In the genomic region with DNA sequence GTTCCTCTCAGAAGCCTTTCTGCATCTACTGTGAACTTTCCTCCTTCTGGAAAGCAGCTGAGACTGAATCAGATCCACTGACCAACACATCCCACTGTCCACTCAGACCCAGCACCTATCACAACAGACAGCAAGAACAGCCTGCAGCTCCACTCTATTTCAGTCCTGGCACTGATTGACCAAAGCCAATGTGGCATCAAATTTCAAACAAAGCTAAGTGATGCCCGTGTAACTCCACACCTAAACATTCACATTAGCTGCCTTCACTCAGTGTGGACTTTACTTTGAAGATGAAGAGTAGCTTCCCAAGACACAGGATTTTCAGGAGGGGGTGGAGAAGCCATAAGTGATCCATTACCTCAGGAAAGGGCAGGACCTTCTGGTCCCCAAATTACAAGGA, we compare ENCODE assay signal across 19 mouse cellular contexts.
"Had no signal": no experiment of that assay in that cellular context is flagged by ENCODE, and none has a peak within 500 bp of the region (broad histone marks: within the 10 kb centered on the region; RNA-seq: fewer than 3 reads in every experiment).

No protein-coding gene starts in this region.

- H3K9ac ChIP-seq: lung, embryonic 14.5 days; midbrain, embryonic 12.5 days; neural tube, embryonic 13.5 days; neural tube, embryonic 15.5 days; stomach, embryonic 15.5 days had no signal

- H3K36me3 ChIP-seq: midbrain, embryonic 10.5 days; midbrain, embryonic 12.5 days; neural tube, embryonic 13.5 days; neural tube, embryonic 15.5 days; stomach, embryonic 15.5 days had no signal

- H3K4me3 ChIP-seq: midbrain, embryonic 10.5 days; midbrain, embryonic 12.5 days; myocyte; neural tube, embryonic 13.5 days; neural tube, embryonic 15.5 days; stomach, embryonic 15.5 days had no signal

- DNase-seq: lung, embryonic 14.5 days; lung, postnatal 10 days; lung, postnatal 4 days; midbrain, embryonic 14.5 days; retina, postnatal 1 day; right cerebral cortex, adult 18-20 months; right cerebral cortex, postnatal 25 days; right cerebral cortex, postnatal 4 days; thymus, adult 2 months; thymus, postnatal 25 days; thymus, postnatal 4 days had no signal

- H3K27me3 ChIP-seq: midbrain, embryonic 12.5 days; neural tube, embryonic 13.5 days; neural tube, embryonic 15.5 days; stomach, embryonic 15.5 days had no signal

- H3K9me3 ChIP-seq: midbrain, embryonic 10.5 days; midbrain, embryonic 12.5 days; neural tube, embryonic 13.5 days; neural tube, embryonic 15.5 days; stomach, embryonic 15.5 days had no signal

- H3K4me1 ChIP-seq: midbrain, embryonic 10.5 days; midbrain, embryonic 12.5 days; neural tube, embryonic 13.5 days; neural tube, embryonic 15.5 days; stomach, embryonic 15.5 days had no signal

- H3K27ac ChIP-seq: midbrain, embryonic 10.5 days; midbrain, embryonic 12.5 days; neural tube, embryonic 13.5 days; neural tube, embryonic 15.5 days; stomach, embryonic 15.5 days; stomach, postnatal 0 days had no signal

- H3K4me2 ChIP-seq: lung, embryonic 14.5 days; midbrain, embryonic 12.5 days; neural tube, embryonic 13.5 days; neural tube, embryonic 15.5 days; stomach, embryonic 15.5 days had no signal

- ATAC-seq: midbrain, embryonic 16.5 days had no signal
